Mouse (Mus musculus): ENCODE measurements around the gene H13.

DNA sequence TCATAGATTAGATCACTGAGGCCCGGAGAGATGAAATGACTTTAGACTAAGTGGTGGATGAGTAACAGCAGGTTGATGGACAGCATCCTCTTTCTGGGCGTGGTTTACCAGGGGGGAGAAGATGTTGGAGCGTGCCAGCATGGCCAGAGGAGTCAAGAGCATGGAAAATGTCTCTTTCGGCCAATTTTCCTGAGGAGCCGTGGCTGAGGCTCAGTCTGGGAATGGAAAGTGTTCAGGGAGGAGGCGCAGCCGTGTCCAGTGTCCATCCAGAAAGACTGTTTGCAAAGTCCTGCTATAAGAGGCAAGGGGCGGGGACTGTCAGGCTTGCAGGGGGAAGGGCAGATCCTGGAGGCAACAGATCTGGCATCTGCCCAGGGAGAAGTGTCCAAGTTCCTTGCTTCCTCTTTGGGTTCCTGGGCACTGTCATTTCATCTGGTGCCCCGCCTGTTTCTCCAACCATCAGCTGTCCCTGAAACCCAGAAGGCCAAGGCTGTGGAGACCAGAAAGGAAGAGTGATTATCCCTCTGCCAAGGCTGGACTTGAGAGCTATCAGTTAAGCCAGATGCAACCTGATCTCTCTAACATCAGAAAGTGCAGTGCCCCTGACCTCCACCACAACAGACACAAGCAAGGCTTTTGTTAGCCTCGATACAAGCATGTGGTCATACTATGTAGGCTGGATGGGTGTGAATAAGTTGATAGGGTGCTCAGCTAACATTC is 16.2 kb upstream of the H13 start:
- TF ChIP-seq POLR2A (IDR thresholded peaks at IDR 0.05; ENCODE audit: borderline replicate concordance, control insufficient read depth, low read depth, low read length) (no peak), CTCF (IDR thresholded peaks at IDR 0.05; ENCODE audit: control insufficient read depth, insufficient read depth, low read length) (no peak)
